Comparison of ENCODE assay signal across 9 mouse cellular contexts in genomic region chr1:126829031-126829430, GRCm38 (mm10). TPM values are rescaled to one million over a fixed set of nuclear protein-coding genes. Genes with fewer than 3 reads are reported as not detected.
A peak's percentile ranks its signal among the peaks of the same experiment; 100 is the strongest.
DNase-seq lines count a peak whose midpoint lies in the region; ATAC-seq and TF ChIP-seq lines count a peak whose summit lies in the region.
"Had no signal": no experiment of that assay in that cellular context is flagged by ENCODE, and none has a peak within 500 bp of the region (broad histone marks: within the 10 kb centered on the region; RNA-seq: fewer than 3 reads in every experiment).

No protein-coding gene starts in this region.

- WGBS in neural tube, embryonic 11.5 days, result 72% methylated on average over 9 of the region's 9 CpGs
- WGBS in lung, adult 2 months, result 57% methylated on average over 9 of the region's 9 CpGs
- 55% methylated on average over 9 of the region's 9 CpGs for WGBS in stomach, postnatal 0 days

- no peak for TF ChIP-seq POLR2A in lung, adult 2 months (IDR thresholded peaks at IDR 0.05; ENCODE audit: borderline replicate concordance, extremely low read depth, low read depth, low read length)

- TF ChIP-seq CTCF in lung, adult 2 months (IDR thresholded peaks at IDR 0.05; ENCODE audit: insufficient read depth, low read length), result no peak
- TF ChIP-seq CTCF in stomach, postnatal 0 days (IDR thresholded peaks at IDR 0.05; ENCODE audit: low read depth), result no peak

- ATAC-seq in neural tube, embryonic 11.5 days (ENCODE audit: insufficient read depth, low FRiP score, low TSS enrichment), result no peak
- ATAC-seq in stomach, postnatal 0 days (ENCODE audit: low FRiP score, low TSS enrichment), result no peak

- TF ChIP-seq EP300 in stomach, postnatal 0 days (optimal IDR thresholded peaks at IDR 0.05), result no peak

- no peak overlapping the region for H3K27ac ChIP-seq in neural tube, embryonic 11.5 days (ENCODE audit: low read depth, low read length)
- H3K27ac ChIP-seq in stomach, postnatal 0 days (replicated peaks), result no peak overlapping the region

- peak overlapping the region; percentile 20; the same call in 1 of the 2 replicates for H3K4me2 ChIP-seq in neural tube, embryonic 11.5 days (ENCODE audit: low read depth)
- H3K4me2 ChIP-seq in stomach, postnatal 0 days (replicated peaks; ENCODE audit: low read depth), result no peak overlapping the region; the same call in 1 of the 2 replicates

- DNase-seq in gastrocnemius, postnatal 14 days, result peak; percentile 5
- DNase-seq in gastrocnemius, postnatal 4 days (ENCODE audit: low spot score in 2 of 2), result no peak
- no peak for DNase-seq in neural tube, embryonic 11.5 days (ENCODE audit: low spot score)
- DNase-seq in neural tube, embryonic 10.5 days (ENCODE audit: extremely low spot score, low spot score), result no peak
- peak; percentile 28 for DNase-seq in lung, adult 2 months
- DNase-seq in stomach, postnatal 0 days (ENCODE audit: low spot score), result no peak
- DNase-seq in frontal cortex, adult 2 months (ENCODE audit: extremely low spot score in 1 of 2, low spot score in 1 of 2), result no peak
- DNase-seq in embryo, embryonic 11 days, result no peak
- DNase-seq: cerebellum, postnatal 36 days had no signal

- no peaks in the 10 kb centered on the region for H3K9me3 ChIP-seq in neural tube, embryonic 11.5 days (ENCODE audit: control insufficient read depth, low read length)
- H3K9me3 ChIP-seq in stomach, postnatal 0 days (ENCODE audit: control insufficient read depth, low read length), result no peaks in the 10 kb centered on the region

- H3K4me1 ChIP-seq in neural tube, embryonic 11.5 days (ENCODE audit: control insufficient read depth, insufficient read depth, low read length), result peaks cover 4% of the 10 kb centered on the region; the same call in 1 of the 2 replicates
- H3K4me1 ChIP-seq in lung, adult 2 months (ENCODE audit: control insufficient read depth, insufficient read depth, low read length), result peaks cover 3% of the 10 kb centered on the region; the same call in 1 of the 2 replicates
- no peaks in the 10 kb centered on the region for H3K4me1 ChIP-seq in stomach, postnatal 0 days (replicated peaks; ENCODE audit: control insufficient read depth, insufficient read depth)

- no peak overlapping the region for H3K9ac ChIP-seq in neural tube, embryonic 11.5 days (ENCODE audit: low read length)
- H3K9ac ChIP-seq in stomach, postnatal 0 days (ENCODE audit: low read length), result no peak overlapping the region

- no peaks in the 10 kb centered on the region for H3K27me3 ChIP-seq in neural tube, embryonic 11.5 days (ENCODE audit: control insufficient read depth, insufficient read depth, low read length)
- no peaks in the 10 kb centered on the region for H3K27me3 ChIP-seq in stomach, postnatal 0 days (ENCODE audit: control insufficient read depth, insufficient read depth, low read length)

- intact Hi-C loops in gastrocnemius, postnatal 14 days (cut with DNase I; ENCODE audit: low total_unique reads), result no loop called here

- H3K4me3 ChIP-seq in neural tube, embryonic 11.5 days (ENCODE audit: low read depth, low read length), result no peak overlapping the region
- H3K4me3 ChIP-seq in lung, adult 2 months (replicated peaks; ENCODE audit: extremely low read depth, low read depth, low read length), result peak overlapping the region; percentile 3
- H3K4me3 ChIP-seq in stomach, postnatal 0 days (ENCODE audit: low read depth, low read length), result 0 out of 2 replicates have a peak overlapping the region, but pooled peaks have one; percentile 2

- H3K36me3 ChIP-seq in neural tube, embryonic 11.5 days (ENCODE audit: control insufficient read depth, insufficient read depth, low read length), result no peaks in the 10 kb centered on the region
- H3K36me3 ChIP-seq in stomach, postnatal 0 days (ENCODE audit: control insufficient read depth, insufficient read depth, low read length), result no peaks in the 10 kb centered on the region

RNA-seq across cellular contexts. Expression of gene Nckap5, which starts 1.6 kb away (rescaled TPM):
- 1 to 10 TPM; 1.5 to 1.7 TPM for total RNA-seq in gastrocnemius, postnatal 14 days (2021)
- total RNA-seq in gastrocnemius, postnatal 4 days (2021), result 1 to 10 TPM; 6.7 to 7.5 TPM
- polyA plus RNA-seq in neural tube, embryonic 11.5 days (2014; fragmentation: Nextera tagmentation; extraction: Ambion mirVana), result 16.1 and 20.6 TPM in 2 replicates
- polyA plus RNA-seq in lung, adult 2 months (2012; rRNA removed), result 41.2 and 50.4 TPM in 2 replicates
- 1.9 and 2.7 TPM in 2 replicates for polyA plus RNA-seq in stomach, postnatal 0 days (2015; fragmentation: Nextera tagmentation; extraction: Ambion mirVana)
- polyA plus RNA-seq in frontal cortex, adult 2 months (2012; rRNA removed), result 3.0 and 3.1 TPM in 2 replicates

Comparison
In these comparisons a context has a peak if more than half of its experiments do, and no peak if none do; other contexts are left out.
1. DNase-seq: peak in gastrocnemius, postnatal 14 days (single experiment) and lung, adult 2 months (single experiment); none in gastrocnemius, postnatal 4 days (0 of 2), neural tube, embryonic 11.5 days (single experiment), neural tube, embryonic 10.5 days (single experiment), stomach, postnatal 0 days (single experiment), frontal cortex, adult 2 months (0 of 2) and embryo, embryonic 11 days (single experiment).